Mouse (Mus musculus) neural tube, postnatal 0 days (tissue): Measurements from ENCODE around the gene Tstd2. TPM values are rescaled to one million over a fixed set of nuclear protein-coding genes. Genes with fewer than 3 reads are reported as not detected.

Experiments used
- polyA plus RNA-seq: library from polyadenylated mRNA; unstranded; fragments of >200 nt; fragmentation: Nextera tagmentation; extraction: Ambion mirVana; gene quantifications from 2 replicates; pipeline ENCODE4 v1.2.1, GENCODE M21; 2015

Gene Tstd2
- polyA plus RNA-seq, result 16.2 and 17.8 TPM in 2 replicates

DNA sequence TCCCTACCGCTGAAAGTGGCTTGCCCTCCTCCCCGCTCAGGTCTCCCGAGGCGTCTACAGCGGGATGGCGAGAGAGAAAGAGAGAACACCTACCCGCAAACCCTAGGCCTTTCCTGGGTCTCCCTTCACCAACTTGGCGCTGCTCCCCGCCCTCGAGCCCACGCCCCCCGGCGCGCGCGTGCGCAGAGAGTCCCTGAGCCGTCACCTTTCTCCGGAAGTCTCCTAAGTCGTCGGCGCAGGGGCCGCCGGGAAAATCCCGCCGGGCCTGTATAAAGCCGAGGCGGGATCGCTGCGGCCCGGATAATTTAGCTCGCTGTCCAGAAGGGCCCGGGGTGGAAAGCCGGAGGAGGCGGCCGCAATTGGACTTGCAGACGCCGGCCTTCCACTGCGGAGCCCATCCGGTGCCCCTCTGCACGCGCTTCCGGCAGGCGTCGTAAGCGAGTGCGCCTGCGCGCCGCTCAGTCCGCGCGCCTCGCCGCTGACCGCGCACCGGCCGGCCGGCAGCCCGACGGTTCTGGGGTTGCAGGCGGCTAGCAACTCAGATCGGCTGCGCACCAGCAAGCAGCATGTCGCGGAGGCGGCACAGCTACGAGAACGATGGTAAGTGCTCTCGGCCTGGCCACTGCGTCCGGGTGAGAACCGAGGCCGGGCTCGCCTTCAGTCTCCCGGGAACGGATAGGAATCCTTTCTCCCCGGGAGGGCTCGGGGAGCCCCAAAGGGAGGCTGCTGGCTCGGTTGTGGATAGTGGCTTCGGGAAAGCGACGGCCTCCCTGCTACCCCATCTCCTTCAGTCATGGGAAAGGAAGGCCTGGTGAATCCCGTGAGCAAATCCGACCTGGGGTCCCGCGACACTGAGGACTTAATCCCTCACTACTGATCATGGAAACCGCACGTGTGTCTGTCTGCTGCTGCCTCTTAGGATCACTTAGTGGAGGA lies at the start of gene Tstd2, which contains the start of gene Ncbp1:
TSS of gene Tstd2 (minus strand) at position 408 of the 936 bp plus-strand sequence.
TSS of gene Ncbp1 (plus strand) at position 327 of the 936 bp plus-strand sequence.

Other genes with a start within 250 kb of the Tstd2 start
- 0.66 and 0.94 TPM in 2 replicates for gene Ccdc180, start 248.4 kb downstream of the Tstd2 start, polyA plus RNA-seq
- gene Tdrd7, start 173.4 kb downstream of the Tstd2 start, polyA plus RNA-seq, result 26.5 and 26.8 TPM in 2 replicates
- 2.4 TPM in 2 replicates for gene Tmod1, start 99.8 kb downstream of the Tstd2 start, polyA plus RNA-seq
- 41.2 and 42.5 TPM in 2 replicates for gene Ncbp1, start 81 bp downstream of the Tstd2 start, polyA plus RNA-seq
- 30.3 and 30.4 TPM in 2 replicates for gene Xpa, start 57.6 kb upstream of the Tstd2 start, polyA plus RNA-seq
- 0.05 TPM in 1 of 2 replicates, not detected in the other for gene Foxe1, start 204.9 kb upstream of the Tstd2 start, polyA plus RNA-seq